Mouse (Mus musculus): Measurements from ENCODE around the gene Siah1b.
A peak's percentile ranks its signal among the peaks of the same experiment; 100 is the strongest.

The Siah1b gene

GRCm38 (mm10) chrX:164076040-164076775 lies at the start of gene Siah1b:
TSS of gene Siah1b (minus strand) at chrX:164076493.
- peak; percentile 94 for DNase-seq (ENCODE audit: low read depth, low spot score)

GRCm38 (mm10) chrX:164123942-164124341 lies 47.6 kb upstream of the Siah1b start:
- DNase-seq (ENCODE audit: low read depth, low spot score) = no peak

- no peak for DNase-seq (ENCODE audit: low read depth, low spot score)
Observed at GRCm38 (mm10) chrX:164113744-164114143, 37.5 kb upstream of the Siah1b start.

DNA sequence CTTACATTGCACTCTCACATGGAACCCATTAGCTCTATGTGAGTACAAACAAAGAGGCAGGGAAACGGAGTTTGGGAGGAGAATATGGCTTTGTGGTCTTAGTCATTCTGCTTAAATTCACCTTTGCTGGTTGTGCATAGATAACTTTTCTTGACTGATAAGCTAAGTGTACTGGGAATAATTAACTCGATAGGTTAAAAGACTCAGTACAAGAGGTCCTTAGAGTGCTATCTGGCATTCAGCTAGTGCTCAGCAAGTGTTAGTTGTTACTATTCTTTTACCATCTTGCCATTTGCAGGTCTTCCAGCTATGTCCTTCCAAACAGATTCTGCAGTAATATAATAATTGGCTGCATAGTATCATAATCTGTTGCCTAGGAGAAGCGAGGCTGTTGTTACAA lies 34.9 kb upstream of the Siah1b start:
- no peak for DNase-seq (ENCODE audit: low read depth, low spot score)

DNA sequence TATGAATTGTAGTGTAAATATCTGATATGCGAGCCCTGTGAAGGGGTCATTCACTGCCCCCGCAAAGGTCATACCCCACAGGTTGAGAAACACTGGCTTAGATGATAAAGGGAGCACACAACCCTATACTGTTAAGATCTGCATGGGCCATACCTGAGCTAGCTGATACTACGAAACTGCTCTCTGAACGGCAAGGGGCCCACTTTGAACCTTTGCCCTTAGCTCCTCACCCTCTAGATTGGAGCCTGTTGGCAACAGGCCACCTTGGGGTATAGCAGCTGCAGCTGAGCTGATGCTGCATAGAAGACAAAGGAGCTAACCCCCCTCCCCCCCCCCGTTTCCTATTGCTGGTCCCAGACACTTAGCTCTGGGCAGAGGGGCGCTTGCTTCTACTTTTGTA lies 26.4 kb upstream of the Siah1b start:
- no peak for DNase-seq (ENCODE audit: low read depth, low spot score)

DNA sequence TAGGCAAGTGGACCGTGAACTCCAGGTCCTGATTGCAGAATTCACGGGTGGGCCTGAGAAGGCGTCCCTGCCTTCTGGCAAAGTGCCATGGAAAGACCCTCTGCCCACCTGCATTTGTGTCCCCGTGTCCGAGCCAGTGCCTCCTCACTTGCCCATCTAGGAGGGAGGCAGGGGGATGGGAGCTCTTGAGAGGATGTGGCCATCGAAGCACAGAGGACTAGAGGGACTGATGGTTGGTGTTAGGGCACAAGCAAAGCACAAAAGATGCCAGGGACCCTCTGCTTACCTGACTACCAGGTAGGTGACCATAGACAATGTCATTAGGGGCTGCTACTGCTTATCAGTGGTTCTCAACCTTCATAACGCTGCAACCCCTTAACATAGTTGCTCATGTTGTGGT lies 25.9 kb upstream of the Siah1b start:
- no peak for DNase-seq (ENCODE audit: low read depth, low spot score)

- DNase-seq (ENCODE audit: low read depth, low spot score) = no peak
Observed at GRCm38 (mm10) chrX:164101483-164101882, 25.2 kb upstream of the Siah1b start.

- no peak for DNase-seq (ENCODE audit: low read depth, low spot score)
Observed at GRCm38 (mm10) chrX:164095838-164096237, 19.5 kb upstream of the Siah1b start.

DNA sequence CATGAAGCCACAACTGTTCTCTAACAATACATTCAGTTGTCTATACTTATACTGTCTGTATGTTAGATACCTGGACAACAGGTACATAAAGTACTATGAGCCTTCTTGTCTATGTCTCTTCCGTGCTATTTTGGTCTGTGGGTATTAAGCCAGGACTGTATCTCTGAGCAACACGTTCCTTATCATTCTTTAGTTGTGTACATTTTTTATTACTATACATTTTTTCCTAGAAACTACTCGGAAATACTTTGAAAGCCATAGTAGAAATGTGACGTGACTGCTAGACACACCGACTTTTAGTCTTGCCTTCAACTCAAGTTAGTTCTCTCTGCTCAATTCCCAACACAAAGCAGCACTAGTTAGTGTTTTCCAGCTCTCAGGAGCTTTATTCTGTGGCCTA lies 17.1 kb upstream of the Siah1b start:
- no peak for DNase-seq (ENCODE audit: low read depth, low spot score)

GRCm38 (mm10) chrX:164092300-164093169 lies 16.2 kb upstream of the Siah1b start:
- no peak for DNase-seq (ENCODE audit: low read depth, low spot score)

DNA sequence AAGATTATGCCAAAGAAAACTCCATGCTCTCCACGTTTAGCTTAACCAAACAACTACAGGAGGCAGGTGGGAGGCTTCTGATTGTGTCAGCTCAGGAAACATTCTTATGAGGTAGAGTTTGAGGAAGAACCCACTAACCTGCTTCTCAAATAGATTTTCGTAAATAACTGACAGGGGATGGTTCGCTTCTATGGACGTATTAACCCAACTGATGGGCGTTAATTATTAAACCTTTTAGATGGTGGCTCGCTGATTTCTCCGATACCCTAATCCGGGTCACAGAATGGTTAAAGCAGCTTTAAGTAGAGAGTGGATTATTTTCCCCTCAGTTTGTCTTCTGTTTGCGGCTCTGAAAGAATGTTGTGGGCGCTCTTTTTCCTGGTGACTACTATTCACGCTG lies 13.6 kb upstream of the Siah1b start:
- no peak for DNase-seq (ENCODE audit: low read depth, low spot score)

GRCm38 (mm10) chrX:164088582-164088981 lies 12.3 kb upstream of the Siah1b start, which contains the start of gene Cltrn:
TSS of gene Cltrn (plus strand) at chrX:164088830.
- no peak for DNase-seq (ENCODE audit: low read depth, low spot score)

DNA sequence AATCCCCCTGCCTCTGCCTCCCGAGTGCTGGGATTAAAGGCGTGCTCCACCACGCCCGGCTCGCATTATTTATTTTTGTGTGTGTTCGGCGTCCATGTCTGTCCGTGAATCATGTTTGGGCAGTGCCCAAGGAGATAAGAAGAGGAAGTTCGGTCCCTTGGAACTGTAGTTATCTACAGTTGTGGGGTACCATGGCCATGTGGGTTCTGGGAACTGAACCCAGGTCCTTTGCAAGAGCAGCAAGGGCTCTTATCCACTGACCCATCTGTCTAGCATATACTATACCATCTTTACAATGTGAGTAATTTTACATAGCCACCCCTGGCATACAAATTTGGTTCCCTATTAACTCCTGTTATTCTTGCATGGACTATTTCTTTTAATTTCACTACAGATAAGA lies 5.7 kb upstream of the Siah1b start:
- no peak for DNase-seq (ENCODE audit: low read depth, low spot score)

- no peak for DNase-seq (ENCODE audit: low read depth, low spot score)
Observed at GRCm38 (mm10) chrX:164068968-164069367, 7.3 kb downstream of the Siah1b start.

- peak; percentile 83 for DNase-seq (ENCODE audit: low read depth, low spot score)
Observed at GRCm38 (mm10) chrX:164066185-164066584, 10.1 kb downstream of the Siah1b start.

- DNase-seq (ENCODE audit: low read depth, low spot score) = no peak
Observed at GRCm38 (mm10) chrX:164059070-164059469, 17.2 kb downstream of the Siah1b start.

GRCm38 (mm10) chrX:164058523-164058922 lies 17.8 kb downstream of the Siah1b start:
- no peak for DNase-seq (ENCODE audit: low read depth, low spot score)

- no peak for DNase-seq (ENCODE audit: low read depth, low spot score)
Observed at GRCm38 (mm10) chrX:164055726-164056125, 20.6 kb downstream of the Siah1b start.

GRCm38 (mm10) chrX:164046736-164047135 lies 29.6 kb downstream of the Siah1b start:
- DNase-seq (ENCODE audit: low read depth, low spot score) = no peak

- DNase-seq (ENCODE audit: low read depth, low spot score) = no peak
Observed at GRCm38 (mm10) chrX:164042069-164042468, 34.2 kb downstream of the Siah1b start.

- no peak for DNase-seq (ENCODE audit: low read depth, low spot score)
Observed at GRCm38 (mm10) chrX:164038882-164039281, 37.4 kb downstream of the Siah1b start.

DNA sequence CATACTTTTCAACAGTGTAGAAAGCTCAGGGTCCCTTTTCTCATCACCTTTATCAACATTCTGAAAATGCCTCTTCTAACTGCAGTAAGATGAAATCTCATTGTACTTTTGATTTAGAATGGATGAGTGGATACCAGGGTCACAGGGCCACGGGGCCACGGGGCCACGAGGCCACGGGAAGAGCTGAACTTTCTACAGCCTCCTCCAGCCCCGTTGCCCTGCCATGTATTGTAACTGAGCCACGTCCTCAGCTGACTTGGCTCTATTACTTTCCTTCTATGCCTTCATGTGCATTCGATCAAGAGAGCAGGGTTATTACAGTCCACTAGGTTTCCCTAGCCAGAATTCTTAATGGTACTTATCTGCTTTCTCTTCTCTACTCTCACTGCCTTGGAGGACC lies 40.4 kb downstream of the Siah1b start:
- no peak for DNase-seq (ENCODE audit: low read depth, low spot score)

DNA sequence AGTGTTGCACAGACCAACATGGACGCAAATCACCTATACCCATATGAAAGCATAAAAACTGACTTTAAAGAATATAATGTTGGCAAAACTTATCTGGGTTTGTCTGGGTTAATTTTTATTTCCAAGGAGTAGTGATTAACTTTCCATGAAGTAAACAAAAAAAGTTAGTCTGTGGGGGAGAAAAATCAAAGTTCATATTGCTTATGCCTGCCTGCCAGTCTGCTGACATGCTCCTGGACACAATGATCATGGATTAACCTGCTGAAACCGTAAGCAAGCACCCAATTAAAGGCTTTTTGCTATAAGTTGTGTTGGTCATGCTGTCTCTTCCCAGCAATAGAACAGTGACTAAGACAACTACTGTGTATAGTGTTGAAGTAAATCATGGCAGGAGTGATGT lies 40.9 kb downstream of the Siah1b start:
- DNase-seq (ENCODE audit: low read depth, low spot score) = no peak
